Mouse (Mus musculus): Measurements from ENCODE around the gene Nkx2-2. TPM values are rescaled to one million over a fixed set of nuclear protein-coding genes. Genes with fewer than 3 reads are reported as not detected.
"Not testable (repeated sequence)": the region's sequence is repeated elsewhere in the genome, so short reads cannot be mapped to it uniquely, and the experiment has no call there.

Gene Nkx2-2
- total RNA-seq, 2 experiments from 2014 or later = 11.7 to 15.4 TPM

DNA sequence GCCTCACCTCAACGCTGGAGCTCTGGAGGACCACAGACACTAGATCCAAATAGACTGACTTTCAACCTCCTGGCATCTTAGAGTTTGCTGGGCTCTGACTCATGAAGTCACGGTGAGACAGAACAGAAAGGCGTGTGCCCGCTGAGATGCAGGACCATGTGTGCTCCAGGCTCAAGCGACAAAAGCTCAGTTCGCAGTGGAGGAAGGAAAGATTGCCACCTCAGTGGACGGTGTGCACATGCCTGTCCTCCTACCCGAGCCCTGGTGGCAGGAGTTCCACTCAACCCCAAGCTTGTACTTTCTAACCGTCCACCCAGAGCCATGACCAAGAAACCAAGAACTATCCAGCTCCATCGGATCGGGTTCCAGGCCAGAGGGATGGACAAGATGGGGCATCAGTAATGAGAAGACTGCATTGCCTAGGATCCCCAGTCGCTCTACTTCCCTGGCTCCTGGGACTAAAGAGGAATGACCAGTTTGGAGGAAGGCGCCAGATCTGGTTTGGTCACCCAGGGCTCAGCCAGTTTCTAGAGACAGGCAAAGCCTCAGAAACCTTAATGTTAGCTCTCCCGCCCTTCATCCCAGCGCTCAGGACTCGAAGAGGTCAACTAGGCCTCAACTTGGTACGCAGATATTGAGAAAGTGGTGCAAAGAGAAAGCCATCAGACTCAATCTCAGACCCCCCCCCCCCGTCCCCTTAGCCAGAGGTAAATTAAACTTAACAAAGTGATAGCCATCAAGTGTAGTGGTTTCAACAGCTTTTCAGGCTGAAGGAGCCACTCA is 11.9 kb downstream of the Nkx2-2 start:
- no peak for DNase-seq (ENCODE audit: low spot score in 2 of 2)

DNA sequence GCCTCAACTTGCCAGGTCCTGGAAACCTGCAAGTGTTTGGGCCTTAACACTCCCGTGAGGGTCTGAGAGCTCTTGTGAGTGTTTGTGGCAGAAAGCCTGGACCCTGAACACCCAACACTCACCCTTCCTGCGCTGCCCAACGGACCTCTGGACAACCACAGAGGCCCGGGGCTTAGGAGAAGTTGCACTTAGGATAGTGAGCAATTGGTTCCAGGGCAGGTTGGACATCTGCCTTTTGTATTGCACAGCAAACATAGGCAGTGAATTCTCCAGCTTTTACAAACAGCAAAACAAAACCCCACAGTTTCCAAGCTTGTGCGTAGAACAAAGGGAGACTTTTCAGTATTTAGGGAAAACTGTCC is 12.8 kb downstream of the Nkx2-2 start:
- no peak for DNase-seq (ENCODE audit: low spot score in 2 of 2)

DNA sequence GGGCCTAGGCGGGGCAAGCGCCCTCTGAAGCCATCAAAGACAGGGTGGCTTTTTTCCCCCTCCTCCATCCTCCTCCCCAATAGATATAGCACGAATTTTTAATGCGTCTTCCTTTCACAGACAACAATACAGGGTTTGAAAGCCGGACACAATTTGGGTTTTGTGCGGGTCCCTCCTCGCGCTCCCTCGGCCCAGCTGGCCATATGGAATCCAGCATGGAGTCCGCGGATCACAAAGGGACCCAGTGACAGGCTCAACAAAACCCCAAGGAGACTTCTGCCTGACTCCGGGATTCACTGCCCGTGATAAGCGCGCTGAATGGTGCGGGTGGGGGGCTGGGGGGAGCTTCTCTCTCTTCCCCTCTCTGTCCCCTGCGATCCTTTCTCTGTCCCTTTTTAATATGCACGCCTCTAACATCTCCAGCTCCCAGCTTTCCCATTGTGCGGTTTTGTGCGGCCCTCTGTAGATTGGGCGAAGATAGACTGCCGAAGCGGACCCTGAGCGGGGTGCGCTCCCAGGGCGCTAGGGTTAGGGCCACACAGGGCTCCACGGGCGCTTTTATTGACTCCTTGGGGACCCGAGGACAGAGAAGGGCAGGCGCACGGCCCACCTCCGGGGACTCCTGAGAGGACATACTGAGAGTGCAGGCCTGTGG is 13.3 kb downstream of the Nkx2-2 start:
- DNase-seq (ENCODE audit: low spot score in 2 of 2) = peak; percentile 23 to 44

DNA sequence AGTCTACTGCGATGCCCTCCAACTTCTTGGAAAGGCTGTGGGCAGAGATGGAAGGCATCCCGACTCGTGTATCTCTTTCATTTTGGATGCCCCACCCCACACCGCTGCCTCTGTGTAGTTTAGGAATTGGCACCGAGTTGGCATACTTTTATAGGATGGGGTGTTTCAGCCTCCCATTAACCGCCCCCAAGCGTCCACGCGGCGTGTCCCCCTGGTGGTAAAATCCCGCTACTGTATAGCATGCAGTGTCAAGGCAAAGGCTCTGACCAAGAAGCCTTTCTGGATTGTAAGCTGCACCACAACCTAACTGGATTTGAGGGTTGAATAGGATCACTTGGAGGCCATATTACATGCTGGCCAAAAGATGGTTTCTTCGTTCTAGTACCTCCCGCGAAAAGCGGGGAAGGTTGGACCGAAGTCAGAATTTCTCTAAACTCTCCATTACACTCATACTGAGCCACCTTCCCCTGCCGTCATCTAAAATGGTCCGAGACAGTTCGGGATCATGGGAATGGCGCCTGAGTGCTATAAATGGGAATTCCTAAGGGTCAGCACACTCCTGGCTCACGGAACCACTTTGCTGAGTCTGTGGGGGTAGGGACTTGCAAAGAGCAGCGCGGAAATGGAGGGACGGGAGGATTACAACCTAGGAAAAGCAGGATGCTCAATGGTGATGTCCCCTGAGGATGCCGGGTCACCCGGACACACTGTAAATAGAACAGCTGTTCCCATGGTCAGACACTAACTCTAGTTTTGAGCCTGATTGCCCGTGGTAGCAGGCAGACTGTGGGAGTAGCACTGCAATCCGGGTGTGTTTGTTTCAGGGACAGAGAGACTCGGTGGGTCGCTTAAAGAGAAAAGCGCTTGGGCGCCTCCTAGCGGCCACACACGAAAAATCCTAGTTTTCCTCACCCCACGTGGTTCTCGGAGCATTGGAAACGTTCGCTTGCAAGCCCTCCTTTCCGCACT is 15.7 kb downstream of the Nkx2-2 start:
- peak; percentile 85 to 88 for DNase-seq (ENCODE audit: low spot score in 2 of 2)

DNA sequence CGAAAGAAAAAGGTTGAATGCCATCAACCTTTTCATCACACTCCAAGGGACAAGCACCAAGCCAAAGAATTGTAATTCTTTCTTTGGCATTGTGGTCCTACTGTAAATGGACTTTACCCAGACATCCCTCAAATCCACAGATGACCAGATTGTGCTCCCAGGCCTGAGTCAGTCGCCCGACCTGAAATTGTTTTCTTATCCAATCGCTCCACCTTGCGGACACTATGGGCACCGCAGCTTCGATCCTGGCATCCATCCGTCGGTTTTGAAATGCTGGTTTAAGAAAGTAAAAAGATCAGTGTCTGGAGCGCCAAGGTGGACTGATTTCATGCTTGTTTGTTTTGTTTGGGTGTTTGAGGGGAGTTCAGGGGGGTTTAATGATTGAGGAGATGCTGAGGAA is 16.4 kb downstream of the Nkx2-2 start:
- DNase-seq (ENCODE audit: low spot score in 2 of 2) = peak; percentile 92

- no peak for DNase-seq (ENCODE audit: low spot score in 2 of 2)
Measured at GRCm38 (mm10) chr2:147175296-147175695, 18.7 kb downstream of the Nkx2-2 start.

DNA sequence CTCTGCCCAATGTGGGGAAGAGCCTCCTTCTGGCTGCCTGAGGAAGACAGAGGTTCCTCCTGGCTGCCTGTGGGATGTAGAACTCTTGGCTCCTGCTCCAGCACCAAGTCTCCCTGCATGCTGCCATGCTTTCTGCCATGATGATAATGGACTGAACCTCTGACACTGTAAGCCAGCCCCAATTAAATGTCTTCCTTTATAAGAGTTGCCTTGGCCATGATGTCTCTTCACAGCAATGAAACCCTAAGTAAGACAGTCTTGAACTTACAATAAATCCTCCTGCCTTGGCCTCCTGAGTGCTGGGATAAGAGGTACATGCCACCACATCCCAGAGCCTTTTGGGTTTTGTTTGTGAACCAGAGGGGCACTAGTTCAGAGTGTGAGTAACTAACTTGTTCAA is 20.3 kb downstream of the Nkx2-2 start:
- DNase-seq (ENCODE audit: low spot score in 2 of 2) = no peak

DNA sequence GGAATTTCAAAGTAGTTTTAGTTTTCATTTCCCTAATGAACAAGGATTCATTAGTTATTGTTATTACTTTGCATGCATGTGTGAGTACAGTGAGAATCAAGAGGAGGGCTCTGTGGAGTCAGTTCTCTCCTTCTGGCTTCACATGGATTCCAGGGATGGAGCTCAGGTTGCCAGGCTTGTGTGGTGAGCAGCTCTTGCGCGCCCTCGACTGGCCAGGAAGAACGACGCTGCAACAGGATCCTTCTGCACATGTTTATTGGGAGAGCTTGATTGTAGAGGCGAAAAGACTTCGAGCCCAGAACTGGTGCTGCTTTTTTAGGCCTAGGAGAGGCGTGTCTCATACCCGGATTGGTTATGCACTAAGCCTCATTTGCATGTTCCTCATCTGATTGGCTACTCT is 23.5 kb downstream of the Nkx2-2 start:
- not testable (repeated sequence) for DNase-seq (ENCODE audit: low spot score in 2 of 2)

GRCm38 (mm10) chr2:147165863-147166262 is 28.2 kb downstream of the Nkx2-2 start:
- DNase-seq (ENCODE audit: low spot score in 2 of 2) = no peak

DNA sequence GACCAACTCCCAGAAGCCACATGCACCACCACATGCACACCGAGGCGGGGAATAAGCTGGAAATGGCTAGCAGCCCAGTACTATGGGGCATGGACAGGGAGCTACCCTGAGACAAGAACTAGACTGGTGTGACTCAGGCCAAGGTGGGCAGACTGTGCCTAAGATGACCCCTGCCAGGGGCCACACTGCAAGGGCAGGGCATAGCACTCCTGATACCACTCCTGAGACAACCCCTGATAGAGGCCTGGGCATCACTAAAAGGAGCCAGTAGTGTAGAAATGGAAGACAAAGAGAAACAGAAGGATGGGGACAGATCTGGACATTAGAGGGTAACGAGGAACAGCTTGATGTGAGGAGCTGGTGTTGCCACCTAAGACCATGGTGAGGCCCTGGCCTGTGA is 28.7 kb downstream of the Nkx2-2 start:
- DNase-seq (ENCODE audit: low spot score in 2 of 2) = no peak

DNA sequence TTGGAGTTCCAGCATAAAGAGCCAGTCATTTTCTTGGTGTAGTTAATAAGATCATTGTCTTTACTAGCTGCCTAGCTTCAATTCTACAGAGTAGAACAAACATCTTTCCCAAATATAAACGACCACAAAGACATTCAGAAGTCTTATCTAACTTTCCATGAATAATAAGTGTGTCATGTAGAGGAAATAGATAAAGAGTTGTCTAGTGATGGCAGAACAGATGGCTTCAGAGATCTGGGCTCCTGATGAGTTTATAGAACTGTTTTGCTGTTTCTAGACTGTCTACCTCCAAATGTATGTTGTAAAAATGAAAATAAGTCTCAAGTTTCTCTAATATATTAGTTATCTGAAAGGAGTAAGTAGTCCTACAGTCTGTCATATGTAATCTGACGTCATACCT is 41.5 kb downstream of the Nkx2-2 start:
- no peak for DNase-seq (ENCODE audit: low spot score in 2 of 2)

Other genes with a start within 250 kb of the Nkx2-2 start
- gene Xrn2, start 181.2 kb downstream of the Nkx2-2 start, total RNA-seq (2021) = 10 to 100 TPM; 59.4 to 68.6 TPM
- gene Nkx2-4, start 108.8 kb downstream of the Nkx2-2 start, total RNA-seq (2021) = not detected
- not detected for gene Pax1, start 167.7 kb upstream of the Nkx2-2 start, total RNA-seq (2021)

All from layer of hippocampus, postnatal 10 days (tissue).